Mouse (Mus musculus) splenic B cell, adult 2 months (primary cell): ENCODE measurements around the gene Dnajc2.

Experiments used
- DNase-seq: peaks from one replicate; pipeline ENCODE4 v3.0.0-alpha.2; 2011; ENCODE audit warnings: low read depth, low spot score
- H3K27me3 ChIP-seq: 2 replicates; pipeline ENCODE4 v1.6.1; 2012; ENCODE audit warnings: mild to moderate bottlenecking, low read length, moderate library complexity, mixed read lengths; ENCODE audit not compliant: control insufficient read depth, poor library complexity, insufficient read depth, severe bottlenecking
- H3K36me3 ChIP-seq: 2 replicates; pipeline ENCODE4 v1.6.1; 2012; ENCODE audit warnings: mild to moderate bottlenecking, low read length, moderate library complexity, mixed read lengths; ENCODE audit not compliant: control insufficient read depth, poor library complexity, insufficient read depth, severe bottlenecking

The Dnajc2 gene

DNA sequence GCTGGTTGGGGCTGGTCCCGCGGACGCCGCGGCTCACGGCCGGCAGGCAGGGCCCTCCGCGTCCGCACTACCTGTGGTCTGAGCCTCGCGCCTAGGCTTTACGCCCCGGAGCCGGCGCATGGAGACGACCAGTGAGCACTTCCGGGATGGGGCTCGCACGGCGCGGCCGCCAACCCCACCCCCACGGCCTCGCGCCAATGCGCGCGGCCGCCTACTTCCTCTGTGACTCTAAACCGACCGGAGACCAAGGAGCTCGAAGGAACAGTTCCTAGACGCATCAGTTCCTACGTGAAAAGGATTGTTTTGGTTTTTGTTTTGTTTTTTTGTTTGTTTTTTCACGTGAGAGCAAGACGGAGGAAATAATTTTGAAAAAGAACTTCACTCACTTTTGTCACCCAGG is at the start of gene Dnajc2, which contains the start of gene Psmc2:
Dnajc2 (minus strand) TSS at position 199 of the 400 bp plus-strand sequence.
Psmc2 (plus strand) TSS at position 231 of the 400 bp plus-strand sequence.
- peak; percentile 94 for DNase-seq
- no peaks in the 10 kb centered on the region for H3K27me3 ChIP-seq
- peaks cover 3% of the 10 kb centered on the region; the same call in 1 of the 2 replicates for H3K36me3 ChIP-seq

DNA sequence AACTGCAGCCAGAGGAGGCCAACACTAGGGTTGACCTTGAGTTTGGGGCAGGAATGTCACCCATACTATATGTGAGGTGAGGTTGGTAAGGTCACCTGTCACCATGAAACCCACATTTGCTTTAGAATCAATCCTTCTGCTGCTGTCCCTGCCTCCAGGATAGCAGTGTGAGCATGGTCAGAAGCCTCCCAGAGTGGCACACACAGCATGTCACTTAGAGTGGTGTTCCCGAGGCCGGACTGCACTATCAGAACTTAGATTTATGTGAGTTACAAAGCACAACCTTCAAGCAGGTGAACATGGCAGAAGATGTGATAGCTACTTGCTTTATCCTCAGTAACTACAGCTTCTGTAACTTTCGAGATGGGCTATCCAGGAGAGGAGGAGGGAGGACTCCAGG is 46.7 kb upstream of the Dnajc2 start:
- DNase-seq = no peak
- no peaks in the 10 kb centered on the region for H3K36me3 ChIP-seq
- H3K27me3 ChIP-seq = no peaks in the 10 kb centered on the region; the same call in 1 of the 2 replicates

DNA sequence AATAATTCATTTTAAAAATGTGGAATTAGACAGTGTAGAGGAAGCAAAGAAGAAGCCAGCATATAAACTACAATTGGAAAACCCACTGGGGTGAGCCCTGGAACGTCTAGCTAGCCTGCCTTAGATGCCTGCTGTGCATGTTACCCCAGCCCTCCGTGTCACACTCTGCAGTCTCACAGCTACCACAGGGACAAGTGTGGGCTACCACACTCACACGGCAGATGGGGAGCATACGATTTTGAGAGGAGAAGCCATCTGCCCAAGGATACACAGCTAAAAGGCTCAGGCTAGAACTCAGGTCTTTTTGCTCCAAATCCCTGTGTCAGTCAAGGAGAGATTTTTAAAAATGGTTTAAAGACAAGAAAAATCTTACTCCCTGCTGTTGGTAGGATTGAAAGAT is 43.8 kb upstream of the Dnajc2 start:
- no peaks in the 10 kb centered on the region for H3K36me3 ChIP-seq
- no peaks in the 10 kb centered on the region; the same call in 1 of the 2 replicates for H3K27me3 ChIP-seq
- no peak for DNase-seq

DNA sequence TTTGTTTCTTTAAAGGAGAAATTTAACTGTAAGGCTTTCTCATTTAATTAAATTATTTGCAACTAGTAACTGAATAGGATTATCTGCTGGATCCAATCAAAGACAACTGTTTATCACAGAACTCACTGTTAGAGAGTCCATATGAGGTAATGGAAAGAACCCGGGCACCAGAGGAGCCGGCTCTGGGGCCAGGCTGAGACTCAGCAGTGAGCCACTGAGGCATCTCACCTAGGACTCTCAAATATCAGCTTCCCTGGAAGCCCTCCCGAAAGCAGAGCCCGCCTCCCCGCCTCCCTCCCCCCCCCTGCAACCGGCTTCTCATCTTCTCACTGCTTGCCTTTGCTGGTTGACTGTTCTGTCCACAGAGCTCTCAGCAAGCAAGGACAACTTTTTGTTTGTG is 42.6 kb upstream of the Dnajc2 start:
- no peaks in the 10 kb centered on the region; the same call in 1 of the 2 replicates for H3K27me3 ChIP-seq
- DNase-seq = no peak
- H3K36me3 ChIP-seq = no peaks in the 10 kb centered on the region

DNA sequence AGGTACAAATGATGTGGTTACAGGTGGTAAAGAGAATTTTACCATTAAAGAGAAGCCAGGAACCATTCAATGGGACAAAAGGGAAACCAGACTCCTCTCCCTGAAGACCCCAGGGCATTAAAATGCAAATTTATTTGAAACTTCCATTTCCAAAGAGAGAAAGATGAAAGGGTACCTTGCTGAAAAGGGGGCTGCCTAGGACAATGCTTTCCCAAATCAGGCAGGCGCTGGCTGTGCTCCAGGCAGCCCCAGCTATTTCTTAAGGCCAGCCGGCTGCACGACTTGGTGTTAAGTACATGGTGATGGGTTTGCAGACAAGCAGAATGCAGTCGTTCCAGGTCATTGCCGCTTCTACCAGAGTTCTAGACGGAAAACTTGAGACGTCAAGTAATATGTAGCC is 41.3 kb upstream of the Dnajc2 start:
- Histone ChIP-seq H3K27me3 (no peaks in the 10 kb centered on the region; the same call in 1 of the 2 replicates), H3K36me3 (no peaks in the 10 kb centered on the region)
- no peak for DNase-seq

DNA sequence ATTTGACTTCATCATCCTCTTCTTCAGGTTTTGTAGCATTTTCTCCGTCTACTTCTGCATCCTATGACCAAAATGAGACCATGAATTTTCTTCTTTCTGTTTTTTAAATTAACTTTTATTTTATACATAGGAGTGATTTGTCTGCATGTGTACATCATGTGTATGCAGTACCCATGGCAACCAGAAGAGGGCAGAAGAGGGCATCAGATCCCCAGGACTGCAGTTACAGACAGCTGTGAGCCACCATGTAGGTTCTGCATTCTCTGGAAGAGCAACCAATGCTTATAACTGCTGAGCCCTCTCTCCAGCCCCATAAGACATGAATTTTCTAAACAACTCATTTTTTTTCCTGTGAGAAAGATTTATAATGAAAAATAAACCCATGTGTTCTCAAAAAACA is 28.9 kb upstream of the Dnajc2 start:
- peak; percentile 66 for DNase-seq
- no peaks in the 10 kb centered on the region; the same call in 1 of the 2 replicates for H3K27me3 ChIP-seq
- H3K36me3 ChIP-seq = no peaks in the 10 kb centered on the region

DNA sequence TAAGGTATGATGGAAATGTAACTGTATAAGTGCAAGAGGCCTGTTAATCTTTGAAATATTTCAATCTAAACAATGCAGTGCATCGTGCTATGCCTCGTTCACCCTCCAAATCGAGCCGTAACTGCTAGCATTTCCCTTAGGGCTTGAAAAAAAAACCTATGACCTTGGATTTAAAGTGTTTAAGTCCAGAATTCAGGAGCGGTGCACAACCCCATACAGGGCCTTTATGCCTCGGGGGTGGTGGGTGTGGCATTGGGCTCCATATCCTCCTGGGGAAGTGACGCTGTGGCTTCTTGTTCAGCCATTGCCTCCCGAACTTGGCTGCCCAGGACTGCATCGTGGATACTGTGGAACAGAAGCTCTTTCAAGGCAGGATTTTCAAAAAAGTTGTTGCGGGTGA is 25.9 kb upstream of the Dnajc2 start:
- H3K36me3 ChIP-seq = no peaks in the 10 kb centered on the region
- H3K27me3 ChIP-seq = no peaks in the 10 kb centered on the region; the same call in 1 of the 2 replicates
- no peak for DNase-seq

DNA sequence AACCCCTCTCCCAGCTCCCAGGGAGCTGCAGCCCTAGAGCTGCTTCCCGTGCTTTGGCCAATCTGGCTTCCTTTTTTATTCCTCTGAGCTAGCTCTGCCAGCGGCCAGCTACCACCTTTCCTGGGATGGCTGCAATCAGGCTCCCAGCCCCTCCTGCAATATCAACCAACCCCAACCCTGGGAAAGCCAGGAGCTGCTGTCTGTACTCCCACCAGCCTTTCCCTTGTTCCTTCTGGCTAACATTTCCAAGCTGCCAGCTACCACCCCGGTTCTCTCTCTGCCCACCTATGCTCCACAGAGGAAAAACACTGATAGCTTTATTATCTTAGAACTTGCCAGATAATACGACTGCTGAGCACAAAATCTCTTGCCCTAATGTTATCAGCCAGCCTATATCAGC is 19.8 kb upstream of the Dnajc2 start:
- DNase-seq = no peak
- Histone ChIP-seq H3K36me3 (peaks cover 6% of the 10 kb centered on the region), H3K27me3 (no peaks in the 10 kb centered on the region; the same call in 1 of the 2 replicates)

DNA sequence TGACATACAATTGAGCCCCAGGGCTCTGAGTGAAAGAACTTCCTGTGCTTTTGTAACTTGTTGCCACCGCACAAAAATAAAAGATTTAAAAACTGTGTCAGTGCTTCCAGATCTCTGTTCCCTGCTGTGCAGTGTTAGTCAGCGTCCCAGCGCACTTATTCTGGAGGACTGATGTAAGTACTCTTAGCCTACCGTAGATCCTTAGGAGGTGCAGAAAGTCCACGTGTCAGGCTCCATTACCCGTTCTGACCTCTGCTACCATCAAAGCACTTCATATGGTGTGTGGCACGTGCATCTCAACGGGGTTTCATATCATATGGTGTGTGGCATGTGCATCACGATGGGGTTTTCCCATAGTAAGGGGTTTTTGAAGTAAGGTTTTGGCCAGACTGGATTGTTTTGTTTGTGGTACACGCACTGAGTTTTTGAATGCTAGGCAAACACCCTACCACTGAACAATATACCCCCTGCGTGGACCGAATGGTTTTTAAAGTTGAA is 18.7 kb upstream of the Dnajc2 start:
- no peak for DNase-seq
- no peaks in the 10 kb centered on the region for H3K27me3 ChIP-seq
- H3K36me3 ChIP-seq = peaks cover 9% of the 10 kb centered on the region

DNA sequence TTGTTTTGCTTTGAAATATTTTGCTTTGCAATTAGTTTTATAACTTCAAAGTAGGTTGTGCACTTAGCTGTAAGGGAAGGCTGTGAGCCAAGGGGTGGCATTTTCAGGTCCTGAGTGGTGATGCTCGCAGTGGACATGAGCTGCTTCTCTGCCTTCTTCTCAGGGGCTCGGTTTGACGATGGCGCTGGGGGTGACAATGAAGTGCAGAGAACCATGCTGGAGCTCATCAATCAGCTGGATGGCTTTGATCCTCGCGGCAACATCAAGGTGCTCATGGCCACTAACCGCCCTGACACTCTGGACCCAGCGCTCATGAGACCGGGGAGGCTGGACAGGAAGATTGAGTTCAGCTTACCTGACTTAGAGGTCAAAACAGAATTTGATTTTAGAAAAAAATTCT is 17.9 kb upstream of the Dnajc2 start:
- no peaks in the 10 kb centered on the region for H3K27me3 ChIP-seq
- no peak for DNase-seq

DNA sequence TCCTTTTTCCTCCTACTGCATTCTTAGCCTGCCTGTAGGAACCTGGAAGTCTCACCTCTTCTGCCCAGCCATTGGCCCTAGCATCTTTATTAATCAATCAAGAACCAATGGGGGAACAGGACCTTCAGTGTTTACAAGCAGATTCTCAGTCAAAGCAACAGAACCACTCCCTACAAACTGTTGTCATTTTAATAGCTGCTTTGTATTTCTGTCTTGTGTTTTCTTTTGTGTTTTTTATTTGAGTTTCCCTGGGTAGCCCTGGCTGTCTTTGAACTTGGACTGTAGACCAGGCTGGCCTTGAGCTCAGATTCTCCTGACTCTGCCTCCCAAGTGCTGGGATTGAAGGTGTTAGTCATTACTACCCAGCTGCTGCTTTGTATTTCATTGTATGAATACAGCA is 7.1 kb upstream of the Dnajc2 start:
- 0 out of 2 replicates have a peak, but pooled peaks cover 6% of the 10 kb centered on the region for H3K36me3 ChIP-seq
- no peak for DNase-seq

More for the DNA sequence above, 17.9 kb upstream of the Dnajc2 start:
- peaks cover 12% of the 10 kb centered on the region for H3K36me3 ChIP-seq

DNA sequence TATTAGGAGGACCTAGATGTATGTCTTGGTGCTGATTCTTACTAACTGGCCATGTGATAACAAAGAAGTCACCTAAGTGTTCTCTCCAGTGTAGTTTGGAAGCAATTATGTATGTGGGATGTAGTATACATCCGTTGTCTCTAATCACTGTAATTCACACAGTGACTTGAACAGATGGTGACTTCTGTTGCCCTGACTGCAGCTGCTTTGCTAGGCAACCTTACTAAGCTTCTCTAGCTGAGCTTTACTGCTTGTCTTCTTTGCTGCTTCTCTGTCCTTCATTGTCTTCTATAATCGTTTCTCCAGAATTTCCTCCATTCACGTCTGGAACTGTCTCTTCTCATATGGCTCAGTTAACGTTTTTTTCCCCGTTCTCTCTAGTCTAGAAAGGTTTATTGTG is 4.0 kb upstream of the Dnajc2 start:
- Histone ChIP-seq H3K36me3 (0 out of 2 replicates have a peak, but pooled peaks cover 3% of the 10 kb centered on the region), H3K27me3 (no peaks in the 10 kb centered on the region)
- DNase-seq = no peak

More for the DNA sequence above, 7.1 kb upstream of the Dnajc2 start:
- H3K27me3 ChIP-seq = no peaks in the 10 kb centered on the region

DNA sequence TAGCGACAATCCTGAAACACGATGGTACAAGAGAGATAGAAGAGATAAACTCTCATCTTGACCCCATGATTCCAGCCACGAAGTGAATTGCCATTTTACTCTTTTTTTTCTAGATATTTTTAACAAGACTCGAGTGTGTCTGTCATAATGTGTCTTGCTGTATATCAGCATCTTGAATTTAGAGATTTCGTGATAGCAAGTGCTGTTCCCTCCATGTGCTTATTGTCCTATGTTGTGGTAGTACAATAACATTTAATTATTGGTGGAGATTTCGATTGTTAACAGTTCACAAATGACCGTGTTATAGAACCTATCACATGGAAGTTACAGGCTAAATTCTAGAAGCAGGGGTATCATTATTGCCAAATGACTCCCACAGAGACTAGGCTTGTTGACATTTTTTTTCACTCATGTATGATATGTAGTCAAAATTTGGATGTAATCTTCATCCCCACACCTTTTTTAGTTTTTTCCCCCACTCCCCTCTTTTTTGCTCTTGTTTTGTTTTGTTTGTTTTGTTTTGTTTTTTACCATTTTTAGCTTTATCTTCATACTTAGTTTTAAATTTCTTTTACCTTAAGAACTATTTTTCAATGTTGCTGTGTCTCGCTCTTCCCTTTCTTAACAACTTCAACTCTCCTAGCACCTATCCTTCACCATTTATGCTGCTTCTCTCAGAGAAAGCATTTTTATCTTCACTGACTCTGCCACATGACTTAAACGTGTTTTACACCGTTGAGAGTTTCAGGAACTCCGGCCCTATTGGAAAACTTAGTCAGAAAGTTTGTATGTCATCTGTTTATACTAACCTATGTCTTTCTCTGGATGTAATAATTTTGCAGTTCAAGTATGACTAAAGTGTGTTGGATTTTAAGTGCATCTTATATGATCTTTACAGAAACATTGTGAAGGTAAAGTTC is 2.4 kb upstream of the Dnajc2 start:
- Histone ChIP-seq H3K36me3 (0 out of 2 replicates have a peak, but pooled peaks cover 3% of the 10 kb centered on the region), H3K27me3 (no peaks in the 10 kb centered on the region)
- no peak for DNase-seq

DNA sequence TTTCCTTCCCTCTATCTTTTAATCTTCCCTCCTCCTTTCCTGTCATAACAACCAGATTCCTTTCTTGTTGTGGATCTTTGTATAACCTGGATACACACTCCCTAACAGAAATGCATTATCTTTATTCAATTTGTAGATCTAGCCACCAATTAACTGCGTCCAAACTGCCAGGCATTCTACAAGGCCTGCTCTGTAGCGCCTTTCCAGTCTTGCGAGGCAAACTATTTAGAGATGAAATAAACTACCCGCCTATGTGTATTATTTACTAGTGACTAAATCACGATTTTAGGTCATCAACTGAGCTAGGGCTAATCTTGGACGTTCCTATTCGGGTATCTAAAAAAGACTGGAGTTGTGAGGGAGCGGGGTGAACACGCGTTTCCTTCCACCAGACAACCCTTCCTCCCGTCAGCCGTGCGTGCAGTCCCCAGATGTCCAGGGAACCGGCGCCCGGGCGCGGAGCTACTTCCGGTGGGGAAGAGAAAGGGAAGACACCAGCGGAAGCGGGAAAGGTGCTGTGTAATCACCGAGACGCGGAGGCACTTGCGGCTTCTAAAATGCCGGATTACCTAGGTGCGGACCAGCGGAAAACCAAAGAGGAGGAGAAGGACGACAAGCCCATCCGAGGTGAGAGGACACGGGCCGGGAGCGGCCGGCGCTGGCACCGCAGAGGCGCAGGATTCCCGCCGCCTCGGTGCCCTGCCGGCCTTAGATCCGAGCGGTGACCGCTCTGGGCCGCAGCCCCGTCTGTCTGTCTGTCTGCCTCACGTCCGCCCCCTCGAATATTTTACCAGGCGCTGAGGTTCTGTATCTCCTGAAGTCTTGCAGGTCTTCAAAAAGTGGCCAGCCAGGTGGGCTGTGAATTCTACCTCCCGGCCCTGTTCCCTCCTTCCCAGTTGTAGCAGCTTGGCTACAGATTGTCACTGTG is 1.5 kb upstream of the Dnajc2 start:
- 0 out of 2 replicates have a peak, but pooled peaks cover 3% of the 10 kb centered on the region for H3K36me3 ChIP-seq
- no peaks in the 10 kb centered on the region for H3K27me3 ChIP-seq
- peak; percentile 90 for DNase-seq
